Mouse (Mus musculus) thymus, adult 2 months (tissue): ENCODE measurements around the gene She. TPM values are rescaled to one million over a fixed set of nuclear protein-coding genes. Genes with fewer than 3 reads are reported as not detected.
"Not testable (repeated sequence)": the region's sequence is repeated elsewhere in the genome, so short reads cannot be mapped to it uniquely, and the experiment has no call there.

ENCODE experiments used
- DNase-seq: peaks from one replicate; pipeline ENCODE4 v3.0.0; 2021
- H3K27ac ChIP-seq: fragments of 200-500 bp; 2 replicates; pipeline ENCODE4 v1.5.1; 2012; ENCODE audit warnings: low read length, control low read depth; ENCODE audit not compliant: control insufficient read depth, insufficient read depth
- H3K27me3 ChIP-seq: fragments of 200-500 bp; 2 replicates; pipeline ENCODE4 v1.6.1; 2012; ENCODE audit warnings: mild to moderate bottlenecking, low read length, moderate library complexity, mixed read lengths; ENCODE audit not compliant: control insufficient read depth, insufficient read depth
- H3K36me3 ChIP-seq: fragments of 200-500 bp; 2 replicates; pipeline ENCODE4 v1.6.1; 2012; ENCODE audit warnings: mild to moderate bottlenecking, low read length, moderate library complexity; ENCODE audit not compliant: control insufficient read depth, insufficient read depth
- H3K4me1 ChIP-seq: fragments of 200-500 bp; replicated peaks from 2 replicates; pipeline ENCODE4 v1.6.1; 2012; ENCODE audit warnings: low read length; ENCODE audit not compliant: control insufficient read depth, insufficient read depth
- H3K4me3 ChIP-seq: fragments of 200-500 bp; 2 replicates; pipeline ENCODE4 v1.5.1; 2012; ENCODE audit warnings: mild to moderate bottlenecking, low read length, control low read depth, moderate library complexity; ENCODE audit not compliant: control insufficient read depth, insufficient read depth
- CTCF ChIP-seq: fragments of 200-500 bp; IDR thresholded peaks from 2 replicates; pipeline ENCODE4 v1.5.1; 2012; ENCODE audit warnings: mild to moderate bottlenecking, control low read depth, low read length, moderate library complexity, borderline replicate concordance; ENCODE audit not compliant: control insufficient read depth, poor library complexity, insufficient read depth; ENCODE audit errors: extremely low read depth
- POLR2A ChIP-seq: fragments of 200-500 bp; IDR thresholded peaks from 2 replicates; pipeline ENCODE4 v1.6.1; 2012; ENCODE audit warnings: mild to moderate bottlenecking, low read length, control low read depth, moderate library complexity; ENCODE audit not compliant: control insufficient read depth, poor library complexity, insufficient read depth; ENCODE audit errors: extremely low read depth
- WGBS: fragments of 180-500 bp; shearing (Covaris S2); methylation state at CpG from one replicate; pipeline ENCODE4 v1.1.7; 2018; 5-methylcytosine and 5-hydroxymethylcytosine counted together
- polyA plus RNA-seq: library from polyadenylated mRNA; depleted of rRNA; stranded (reverse); fragments of >200 nt; gene quantifications from 2 replicates; pipeline ENCODE4 v1.2.3, GENCODE M21; 2012

She gene
- polyA plus RNA-seq, 1 experiment = 0.69 TPM

DNA sequence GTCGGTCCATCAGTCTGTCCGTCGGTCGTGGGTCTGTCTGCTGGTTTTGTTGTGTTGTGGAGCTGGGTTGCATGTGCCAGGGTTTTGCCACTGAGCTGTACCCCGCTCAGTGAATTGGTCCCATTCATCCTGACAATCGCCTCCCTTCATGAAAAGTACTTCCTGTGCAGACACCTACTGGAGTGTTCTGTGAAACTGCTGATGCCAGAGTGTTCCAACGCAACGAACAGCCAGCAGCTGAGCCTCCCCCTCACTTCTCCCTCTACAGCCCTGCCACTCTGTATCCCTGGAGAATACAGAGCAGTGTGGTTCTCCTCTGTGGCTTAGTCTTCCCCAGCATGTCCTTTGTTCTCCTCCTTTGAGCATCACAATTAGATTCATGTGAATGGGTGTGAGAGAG lies 27.7 kb downstream of the She start:
- TF ChIP-seq CTCF = no peak
- TF ChIP-seq POLR2A = no peak
- Histone ChIP-seq H3K27ac (no peak overlapping the region), H3K27me3 (no peaks in the 10 kb centered on the region), H3K36me3 (no peaks in the 10 kb centered on the region), H3K4me1 (peaks cover 13% of the 10 kb centered on the region), H3K4me3 (no peak overlapping the region)
- 69% methylated on average over 8 of the region's 8 CpGs for WGBS
- DNase-seq = no peak

GRCm38 (mm10) chr3:89859936-89860335 lies 28.8 kb downstream of the She start:
- H3K4me1 ChIP-seq = peaks cover 19% of the 10 kb centered on the region
- 50% methylated on average over 3 of the region's 3 CpGs for WGBS
- no peak for DNase-seq
- H3K27me3 ChIP-seq = no peaks in the 10 kb centered on the region
- TF ChIP-seq POLR2A (no peak), CTCF (no peak)
- H3K36me3 ChIP-seq = no peaks in the 10 kb centered on the region
- H3K4me3 ChIP-seq = no peak overlapping the region
- no peak overlapping the region for H3K27ac ChIP-seq

DNA sequence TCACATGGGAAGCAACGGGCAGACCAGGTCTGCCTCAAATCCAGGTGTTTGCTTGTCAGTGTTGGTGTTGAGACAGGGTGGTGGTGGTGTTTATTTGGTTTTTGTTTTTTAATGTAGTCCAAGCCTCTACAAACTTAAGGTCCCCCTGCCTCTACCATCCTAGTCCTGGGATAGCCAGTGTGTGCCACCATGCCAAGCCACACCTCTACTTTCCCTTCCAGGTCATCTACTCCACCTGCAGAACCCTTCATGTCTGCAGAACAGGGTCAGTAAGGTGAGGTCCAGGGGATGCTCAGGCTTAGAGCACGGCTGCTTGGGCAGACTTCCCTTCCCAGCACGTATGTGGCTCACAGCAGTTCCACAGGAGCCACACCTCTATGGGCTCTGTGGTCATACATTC lies 29.2 kb downstream of the She start:
- no peaks in the 10 kb centered on the region for H3K27me3 ChIP-seq
- H3K36me3 ChIP-seq = no peaks in the 10 kb centered on the region
- WGBS = 89% methylated on average over 3 of the region's 3 CpGs
- no peak overlapping the region for H3K27ac ChIP-seq
- TF ChIP-seq POLR2A (no peak), CTCF (no peak)
- no peak for DNase-seq
- H3K4me1 ChIP-seq = peaks cover 23% of the 10 kb centered on the region
- H3K4me3 ChIP-seq = no peak overlapping the region

DNA sequence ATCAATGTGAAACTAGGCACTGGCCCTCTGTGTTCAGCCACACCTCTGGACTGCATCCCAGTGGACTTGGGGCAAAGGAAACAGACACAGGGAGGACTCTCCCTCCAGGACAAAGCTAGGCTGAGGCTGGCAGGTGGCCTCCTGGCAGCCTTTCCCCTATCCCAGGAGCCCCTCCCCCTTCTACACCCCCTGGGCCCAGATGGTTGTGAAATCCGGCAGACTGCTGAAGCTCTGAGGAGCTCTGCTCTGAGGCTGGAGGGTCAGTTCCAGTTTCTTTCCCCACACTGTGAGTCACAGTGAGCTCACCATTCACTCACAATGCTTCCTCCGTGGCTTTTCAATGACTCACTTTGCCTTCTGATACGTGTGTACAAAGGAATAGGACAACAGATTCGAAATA lies 29.9 kb downstream of the She start:
- WGBS = 58% methylated on average over 4 of the region's 4 CpGs
- no peak overlapping the region for H3K4me3 ChIP-seq
- no peaks in the 10 kb centered on the region for H3K27me3 ChIP-seq
- peaks cover 24% of the 10 kb centered on the region for H3K4me1 ChIP-seq
- no peak for DNase-seq
- H3K36me3 ChIP-seq = no peaks in the 10 kb centered on the region
- TF ChIP-seq POLR2A (no peak), CTCF (no peak)
- H3K27ac ChIP-seq = no peak overlapping the region

DNA sequence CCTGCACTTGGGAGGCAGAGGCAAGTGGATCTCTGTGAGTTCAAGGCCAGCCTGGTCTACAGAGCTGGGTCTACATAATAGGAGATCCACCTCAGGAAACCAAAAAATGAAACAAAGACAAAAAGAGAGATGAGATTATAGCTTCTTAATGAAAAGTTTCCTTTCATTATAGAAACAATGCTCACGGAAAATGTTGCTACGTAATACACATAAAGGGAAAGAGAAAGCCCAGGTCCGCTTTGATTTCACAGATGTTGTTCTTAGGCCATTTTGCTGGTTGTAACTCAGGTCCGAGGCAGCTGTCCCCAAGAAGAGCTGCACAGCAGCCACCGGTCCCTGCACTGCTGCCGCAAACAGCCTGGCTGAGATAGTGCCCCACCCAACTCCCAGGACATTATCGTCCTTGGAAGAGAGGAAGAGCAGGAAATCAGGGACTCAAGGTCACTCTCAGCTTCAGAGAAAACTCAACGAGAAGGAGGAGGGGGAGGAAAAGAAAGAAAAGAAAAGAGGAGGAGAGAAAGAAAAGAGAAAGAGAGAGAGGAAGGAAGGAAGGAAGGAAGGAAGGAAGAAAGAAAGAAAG lies 31.1 kb downstream of the She start:
- H3K27ac ChIP-seq = no peak overlapping the region

DNA sequence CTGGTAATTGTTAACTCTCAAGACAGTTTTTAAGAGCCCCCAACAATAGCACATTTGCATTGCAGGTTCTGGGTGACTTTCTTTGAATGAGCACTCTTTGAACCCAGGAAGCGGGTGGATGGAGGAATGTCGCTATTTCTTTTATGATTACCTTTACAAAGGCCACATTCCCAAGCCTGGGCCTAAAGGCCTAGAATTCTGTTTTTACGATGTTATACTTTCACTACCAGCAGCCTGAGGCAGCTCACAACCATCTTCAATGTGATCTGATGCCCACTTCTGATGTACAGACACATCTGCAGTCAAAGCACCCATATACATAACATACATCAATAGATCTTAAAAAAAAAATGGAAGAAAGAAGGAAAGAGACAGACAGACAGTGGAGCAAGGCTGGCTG lies 32.1 kb downstream of the She start:
- not testable (repeated sequence) for H3K4me3 ChIP-seq, H3K27me3 ChIP-seq, DNase-seq, H3K36me3 ChIP-seq
- peaks cover 24% of the 10 kb centered on the region for H3K4me1 ChIP-seq
- H3K27ac ChIP-seq = peak overlapping the region; percentile 61; the same call in 1 of the 2 replicates
- 44% methylated on average over 3 of the region's 3 CpGs for WGBS

More for the DNA sequence above, 31.1 kb downstream of the She start:
- Histone ChIP-seq H3K4me3 (no peak overlapping the region), H3K4me1 (peaks cover 24% of the 10 kb centered on the region), H3K27me3 (no peaks in the 10 kb centered on the region), H3K36me3 (no peaks in the 10 kb centered on the region)
- no peak for TF ChIP-seq POLR2A
- no peak for TF ChIP-seq CTCF
- DNase-seq = no peak
- 94% methylated on average over 8 of the region's 8 CpGs for WGBS
